Comparison of ENCODE assay signal across 1 mouse cellular context in the genomic region with DNA sequence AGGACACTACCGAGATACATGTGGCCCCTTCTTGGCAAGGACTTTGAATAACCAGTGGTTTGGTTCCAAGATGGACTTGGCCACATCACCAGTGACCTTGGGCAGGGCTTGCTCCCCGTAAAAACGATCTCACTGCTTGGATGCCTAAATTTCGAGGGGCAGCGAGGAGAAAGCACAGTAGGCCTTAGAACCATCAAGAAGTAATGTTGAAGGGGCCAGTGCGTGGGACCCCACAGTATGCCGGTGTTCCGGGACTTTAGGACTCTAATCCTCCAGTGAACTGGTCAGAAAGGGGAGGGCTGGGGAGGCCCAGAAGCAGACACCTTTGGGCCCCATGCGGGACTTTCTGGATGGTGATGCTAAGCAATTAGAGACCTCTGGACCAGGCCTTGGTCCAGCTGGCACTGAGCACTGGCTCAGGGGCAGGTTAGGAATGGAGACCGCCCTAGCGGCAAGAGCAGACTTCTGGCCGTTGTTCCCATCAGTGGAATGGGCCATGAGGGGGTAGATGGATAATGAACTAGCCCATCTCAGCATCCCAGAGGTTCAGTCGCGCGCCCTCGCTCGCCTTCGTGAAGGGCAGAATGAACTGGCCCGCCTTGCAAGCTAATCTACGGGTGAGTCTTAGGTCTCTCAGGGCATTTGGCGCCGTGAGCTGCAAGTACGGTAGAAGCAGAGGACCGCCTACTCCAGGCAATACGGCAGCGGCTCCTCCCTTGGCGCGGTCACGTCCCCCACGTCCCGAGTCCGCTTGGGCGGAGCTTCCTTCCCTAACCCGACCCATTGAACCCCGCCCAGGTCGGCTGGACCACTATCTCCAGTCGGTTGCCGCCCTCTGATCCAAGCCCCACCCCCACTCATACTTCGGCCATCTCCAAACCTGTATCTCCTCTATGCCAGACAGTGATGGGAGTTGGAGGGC.
TF ChIP-seq lines count a peak whose summit lies in the region.

No protein-coding gene starts in this region.

TF ChIP-seq in MEL, 35 proteins besides CTCF, POLR2A, EP300 and RAD21 (continued from another document):
- TF ChIP-seq ETS1 (IDR thresholded peaks at IDR 0.05; ENCODE audit: low read depth, low read length): no peak; the same call in 1 of the 2 replicates
- peak; percentile 38; the same call in 1 of the 2 replicates for TF ChIP-seq TBP (IDR thresholded peaks at IDR 0.05; ENCODE audit: low read depth, low read length)
- 0 out of 2 replicates have a peak, but pooled peaks have one; percentile 16 for TF ChIP-seq ZKSCAN1 (IDR thresholded peaks at IDR 0.05; ENCODE audit: low read depth, low read length)
- no peak for TF ChIP-seq MEF2A (IDR thresholded peaks at IDR 0.05; ENCODE audit: extremely low read depth, insufficient replicate concordance, low read depth, low read length, poor library complexity, severe bottlenecking)
- TF ChIP-seq USF2 (IDR thresholded peaks at IDR 0.05; ENCODE audit: borderline replicate concordance in 1 of 2, insufficient read depth in 1 of 2, low read depth in 1 of 2, low read length in 2 of 2): no peak; a peak in 1 of 4 replicates
- no peak; the same call in 1 of the 2 replicates for TF ChIP-seq SIN3A (IDR thresholded peaks at IDR 0.05; ENCODE audit: low read length)
- 0 out of 2 replicates have a peak, but pooled peaks have one; percentile 94 for TF ChIP-seq UBTF (IDR thresholded peaks at IDR 0.05; ENCODE audit: borderline replicate concordance, insufficient read depth, low read depth, low read length)
- peak; percentile 95 for TF ChIP-seq ZMIZ1 (IDR thresholded peaks at IDR 0.05; ENCODE audit: low read depth, low read length)
- TF ChIP-seq NRF1 (IDR thresholded peaks at IDR 0.05; ENCODE audit: insufficient read depth, low read depth, low read length, poor library complexity, severe bottlenecking): no peak
- peak; percentile 79 for TF ChIP-seq POLR2AphosphoS2 (IDR thresholded peaks at IDR 0.05; ENCODE audit: low read length)
- no peak for TF ChIP-seq ZNF384 (IDR thresholded peaks at IDR 0.05; ENCODE audit: low read depth, low read length)
- peak; percentile 59; the same call in 1 of the 2 replicates for TF ChIP-seq MYC (IDR thresholded peaks at IDR 0.05; ENCODE audit: low read depth, low read length)
- peak; percentile 29; the same call in 1 of the 2 replicates for TF ChIP-seq BHLHE40 (IDR thresholded peaks at IDR 0.05; ENCODE audit: borderline replicate concordance, low read depth, low read length)
- TF ChIP-seq GATA1 (IDR thresholded peaks at IDR 0.05; ENCODE audit: low read depth, low read length): no peak
- TF ChIP-seq ZC3H11A (IDR thresholded peaks at IDR 0.05; ENCODE audit: low read depth, low read length): 0 out of 2 replicates have a peak, but pooled peaks have one; percentile 13
- no peak; the same call in 1 of the 2 replicates for TF ChIP-seq CHD1 (IDR thresholded peaks at IDR 0.05; ENCODE audit: low read depth, low read length)
- TF ChIP-seq KAT2A (conservative IDR thresholded peaks at IDR 0.05; ENCODE audit: low read depth, low read length): no peak; the same call in 1 of the 2 replicates
- TF ChIP-seq MAX (IDR thresholded peaks at IDR 0.05; ENCODE audit: low read length): peak; percentile 64
- TF ChIP-seq E2F4 (IDR thresholded peaks at IDR 0.05; ENCODE audit: borderline replicate concordance, low read depth, low read length): peak; percentile 81; the same call in 1 of the 2 replicates
- TF ChIP-seq POLR2AphosphoS5 (IDR thresholded peaks at IDR 0.05; ENCODE audit: borderline replicate concordance, low read depth, low read length): no peak; the same call in 1 of the 2 replicates
- TF ChIP-seq GABPA (IDR thresholded peaks at IDR 0.05; ENCODE audit: low read depth, low read length): peak; percentile 48; the same call in 1 of the 2 replicates
- TF ChIP-seq MAFK (IDR thresholded peaks at IDR 0.05; ENCODE audit: borderline replicate concordance, low read depth, low read length): 0 out of 2 replicates have a peak, but pooled peaks have one; percentile 14
